Mouse (Mus musculus) 416B (cell line): ENCODE data around the gene Pfkm.

ENCODE experiments used
- DNase-seq: peaks from one replicate; pipeline ENCODE4 v3.0.0; 2011; ENCODE audit warnings: low read depth

Pfkm gene

GRCm38 (mm10) chr15:98092372-98093120 is at the start of gene Pfkm:
Gene Pfkm (plus strand): TSS chr15:98092589.
- no peak for DNase-seq

DNA sequence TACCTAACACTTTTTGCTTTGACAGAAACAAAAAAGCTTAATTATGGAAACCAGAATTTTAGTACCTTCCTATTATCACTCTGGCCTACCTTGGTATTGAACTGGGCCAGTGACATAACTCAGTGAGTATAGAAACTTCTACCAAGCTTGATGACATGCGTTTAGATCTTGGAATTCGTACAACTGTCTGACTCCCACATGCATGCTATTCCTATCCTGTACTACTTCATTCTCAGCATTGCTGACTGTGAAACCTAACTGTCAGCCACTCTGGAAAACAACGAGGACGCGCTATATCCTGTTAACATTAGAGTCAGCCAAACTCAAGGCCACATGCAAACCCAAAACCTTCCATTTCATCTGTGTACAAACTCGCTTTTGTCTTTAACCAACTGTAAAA is 48.4 kb upstream of the Pfkm start:
- DNase-seq, result no peak

- DNase-seq, result peak; percentile 16
These were observed 48.0 kb upstream of the Pfkm start for GRCm38 (mm10) chr15:98044387-98044786.

DNA sequence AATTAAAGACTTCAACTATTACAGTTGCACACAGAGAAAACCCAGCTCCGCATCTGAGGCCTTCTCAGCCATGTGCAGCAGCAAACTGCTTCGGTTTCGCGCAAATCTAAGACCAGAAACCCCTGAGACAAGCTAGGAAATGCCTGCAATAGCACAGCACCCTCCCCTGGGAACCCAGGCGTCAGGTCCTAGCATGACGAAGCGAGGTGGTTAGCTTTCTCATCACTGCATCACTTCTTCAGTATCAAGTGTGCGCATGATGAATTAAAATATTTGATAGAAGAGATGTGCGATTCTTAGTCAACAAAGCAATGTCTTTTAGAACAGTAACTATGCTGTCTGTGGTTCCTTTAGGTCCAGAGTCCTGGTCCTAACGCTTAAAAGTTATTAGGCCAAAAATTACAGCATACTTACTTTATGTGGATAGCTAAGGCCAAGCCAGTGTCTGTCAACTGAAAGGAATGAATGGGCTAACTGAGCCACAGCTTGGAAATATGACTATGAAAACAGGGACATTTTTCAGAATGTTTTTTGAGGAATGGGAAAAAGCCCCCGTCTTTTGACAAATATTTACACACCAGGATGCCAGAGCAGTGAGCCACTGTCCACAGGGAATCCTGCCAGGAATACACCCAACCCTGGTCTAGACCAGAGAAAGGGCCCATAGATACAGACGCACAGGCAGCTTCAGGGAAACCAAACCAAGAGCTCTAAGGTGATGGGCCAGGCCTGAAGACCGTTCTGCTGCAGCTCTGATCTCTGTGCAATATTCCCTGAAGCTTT is 43.3 kb upstream of the Pfkm start:
- DNase-seq, result no peak

DNA sequence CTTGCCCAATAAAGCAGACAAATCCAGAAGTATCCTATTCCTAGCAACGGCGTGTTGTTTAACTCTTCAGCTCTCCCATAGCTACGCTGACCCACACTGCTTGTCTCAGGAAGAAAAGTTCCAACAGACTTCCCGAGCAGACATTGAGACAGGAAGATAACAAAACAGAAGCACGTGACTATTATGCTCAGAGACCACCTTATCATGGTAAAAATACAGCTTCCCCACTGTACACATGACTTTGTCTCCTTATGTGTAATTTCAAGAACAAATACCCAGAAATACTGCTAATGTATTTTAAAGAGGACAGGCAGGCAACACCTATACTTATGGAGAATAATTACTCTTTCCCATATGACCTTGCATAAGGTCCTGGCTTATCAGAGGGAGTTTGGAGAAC is 40.7 kb upstream of the Pfkm start:
- no peak for DNase-seq

DNA sequence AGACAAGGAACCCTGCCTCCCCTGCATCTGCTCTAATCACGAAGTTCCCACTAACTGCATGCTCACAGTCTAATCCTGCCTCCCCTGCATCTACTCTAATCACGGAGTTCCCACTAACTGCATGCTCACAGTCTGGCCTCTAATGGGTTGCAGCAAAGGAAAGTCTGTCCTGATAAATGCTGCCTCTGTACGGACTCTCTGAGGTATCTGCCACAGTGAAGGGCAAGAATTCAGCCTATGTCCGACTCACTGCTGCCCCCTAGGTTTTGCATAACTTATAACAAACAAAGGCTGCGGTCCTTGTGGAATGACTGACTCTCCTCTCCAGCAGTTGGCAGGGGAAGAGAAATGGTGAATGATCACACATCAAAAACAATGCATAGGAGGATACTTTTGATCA is 37.1 kb upstream of the Pfkm start:
- peak; percentile 56 for DNase-seq

GRCm38 (mm10) chr15:98065881-98066280 is 26.5 kb upstream of the Pfkm start:
- DNase-seq, result no peak

DNA sequence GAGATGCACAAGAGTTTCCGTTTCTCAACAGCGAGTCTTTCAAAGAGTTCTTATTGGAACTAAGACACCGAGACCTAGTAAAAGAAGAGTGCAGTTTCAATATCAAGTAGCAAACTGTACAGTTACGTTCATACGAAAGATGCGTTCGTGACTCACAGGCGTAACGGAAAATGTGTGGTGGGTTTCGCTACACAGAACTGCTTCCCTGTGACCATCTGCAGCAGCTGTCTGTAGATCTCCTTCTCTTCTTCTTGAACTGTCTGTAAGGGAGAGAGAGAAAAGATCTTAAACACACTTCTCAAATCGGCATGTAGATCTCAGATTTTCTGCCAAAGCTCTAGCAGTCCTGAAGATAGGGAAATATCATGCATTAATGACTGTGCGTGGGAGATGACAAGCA is 25.8 kb upstream of the Pfkm start:
- no peak for DNase-seq

GRCm38 (mm10) chr15:98067492-98067891 is 24.9 kb upstream of the Pfkm start:
- DNase-seq, result peak; percentile 19

DNA sequence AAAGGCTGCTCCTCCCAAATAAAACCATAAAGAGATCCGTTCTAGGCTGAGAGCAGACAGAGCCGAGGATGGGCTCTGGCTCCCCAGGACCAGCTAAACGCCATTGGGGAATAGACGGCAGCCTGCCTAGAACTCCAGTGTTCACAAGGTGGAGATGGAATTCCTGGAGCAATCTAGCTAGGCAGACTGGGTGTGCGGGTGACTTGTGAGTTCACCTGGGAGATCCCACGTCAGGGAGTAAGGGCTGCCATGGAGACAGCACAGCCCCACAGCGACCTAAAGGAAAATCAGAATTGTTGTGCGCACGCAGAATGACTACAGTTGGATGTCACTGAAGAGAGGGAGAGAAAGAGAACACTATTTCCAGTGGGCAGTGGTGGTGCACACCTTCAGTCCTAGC is 23.9 kb upstream of the Pfkm start:
- no peak for DNase-seq

GRCm38 (mm10) chr15:98069566-98070245 is 22.7 kb upstream of the Pfkm start:
- no peak for DNase-seq

GRCm38 (mm10) chr15:98070376-98070775 is 22.0 kb upstream of the Pfkm start:
- no peak for DNase-seq

DNA sequence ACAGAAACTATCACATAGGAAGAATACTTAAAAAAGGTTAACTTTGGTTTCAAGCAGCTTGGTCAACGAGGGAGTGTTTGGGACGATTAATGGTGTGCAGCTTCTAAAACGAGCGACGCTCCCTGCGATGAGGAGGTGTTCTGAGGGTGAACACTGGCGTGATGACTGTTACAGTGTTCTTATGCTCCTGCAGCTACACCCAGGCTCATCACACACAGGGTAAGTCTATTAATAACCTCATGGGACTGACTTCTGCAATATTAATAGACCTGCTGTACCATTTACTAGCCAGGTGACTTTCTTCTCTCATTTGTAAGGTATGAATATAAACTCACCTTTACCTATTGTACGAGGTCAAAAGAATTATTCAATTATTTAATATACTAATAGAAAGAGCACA is 17.9 kb upstream of the Pfkm start:
- DNase-seq, result no peak

DNA sequence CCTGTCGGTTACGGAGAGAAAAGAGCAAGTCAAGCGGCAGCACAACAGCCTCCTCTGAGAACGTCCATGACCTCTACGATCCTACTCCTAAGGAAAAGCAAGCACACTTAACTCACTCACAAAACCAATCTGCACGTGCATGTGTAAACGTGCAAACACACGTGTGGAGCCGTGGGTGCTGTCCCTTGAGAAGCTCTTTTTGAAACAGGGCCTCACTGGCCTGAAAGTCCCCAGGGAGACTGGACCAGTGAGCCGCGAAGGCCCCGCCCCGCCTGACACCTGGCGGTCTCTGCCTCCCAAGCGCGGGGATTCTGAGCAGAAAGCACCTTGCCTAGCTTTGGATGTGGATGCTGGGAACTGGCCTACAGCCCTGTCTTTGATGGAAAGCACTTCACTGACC is 17.4 kb upstream of the Pfkm start:
- DNase-seq, result no peak

- no peak for DNase-seq
These were observed 15.5 kb upstream of the Pfkm start for GRCm38 (mm10) chr15:98076901-98077300.

DNA sequence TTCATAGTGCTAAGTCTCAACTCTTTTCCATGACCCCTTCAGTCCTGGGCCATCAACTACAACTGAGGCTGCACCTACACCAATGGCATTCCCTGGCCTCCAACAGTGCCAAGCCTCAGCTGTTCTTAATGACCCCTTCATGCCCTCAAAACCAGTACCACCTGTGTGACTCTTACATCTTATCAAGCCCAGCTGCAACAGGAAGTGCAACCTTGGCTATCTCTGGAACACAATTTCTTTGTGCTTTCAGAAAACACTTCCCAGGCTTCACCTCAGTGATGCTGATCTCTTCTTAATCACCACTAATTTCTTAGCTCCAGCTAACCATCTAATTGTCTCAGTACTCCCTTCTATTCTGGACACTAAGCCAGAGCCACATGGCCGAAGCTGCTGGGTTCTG is 3.5 kb upstream of the Pfkm start:
- no peak for DNase-seq

DNA sequence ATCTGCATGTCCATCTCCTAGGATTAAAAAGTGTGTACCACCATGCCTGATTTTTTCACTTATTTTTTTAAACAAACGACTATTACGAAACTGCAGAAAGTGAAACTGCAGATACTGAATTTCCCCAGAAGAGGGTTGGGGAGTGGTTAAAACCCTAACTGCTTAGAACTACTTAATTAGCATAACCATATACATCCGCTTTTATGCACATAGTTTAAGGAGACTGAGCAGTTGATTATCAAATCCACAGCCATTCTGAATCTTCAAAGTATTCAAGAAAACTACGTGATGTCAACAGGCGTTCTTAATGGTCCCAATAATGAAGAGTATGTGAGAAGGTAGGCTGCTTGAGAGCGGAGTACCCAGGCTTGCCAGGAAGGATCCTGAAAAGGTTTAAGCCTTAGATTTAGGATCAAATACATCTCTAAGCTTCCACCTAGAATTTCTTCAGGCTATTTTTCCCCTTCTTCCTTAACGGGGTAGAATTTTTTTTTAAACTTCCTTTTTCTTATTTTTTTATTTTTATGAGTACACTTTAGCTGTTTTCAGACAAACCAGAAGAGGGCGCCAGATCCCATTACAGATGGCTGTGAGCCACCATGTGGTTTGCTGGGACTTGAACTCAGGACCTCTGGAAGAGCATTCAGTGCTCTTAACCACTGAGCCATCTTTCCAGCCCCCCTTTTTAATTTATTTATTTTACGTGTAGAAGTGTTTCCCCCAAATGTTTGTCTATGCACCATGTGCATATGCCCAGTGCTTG is 2.8 kb upstream of the Pfkm start:
- DNase-seq, result peak; percentile 81

DNA sequence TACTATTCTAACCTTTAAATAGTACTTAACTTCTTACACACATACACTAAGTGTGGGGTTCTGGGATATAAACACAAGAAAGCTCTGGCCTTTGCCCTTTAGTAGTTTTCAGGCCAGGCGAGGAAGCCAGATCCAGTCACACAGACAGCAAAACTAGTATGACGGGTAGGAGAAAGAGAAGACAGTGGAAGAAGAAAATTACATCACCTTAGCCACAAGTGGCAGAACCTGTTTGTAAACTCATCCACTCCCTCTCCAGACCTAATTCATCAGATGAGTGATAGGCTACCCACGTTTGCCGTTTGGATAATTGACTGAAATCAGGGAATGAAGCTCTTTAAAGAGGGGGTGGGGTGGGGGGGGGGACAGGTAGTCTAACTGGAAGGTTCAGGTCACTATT is 548 bp upstream of the Pfkm start:
- DNase-seq, result peak; percentile 60

GRCm38 (mm10) chr15:98093121-98094011 is 977 bp downstream of the Pfkm start, which contains the start of gene Senp1:
Gene Senp1 (minus strand): TSS chr15:98093744.
- peak; percentile 96 for DNase-seq

DNA sequence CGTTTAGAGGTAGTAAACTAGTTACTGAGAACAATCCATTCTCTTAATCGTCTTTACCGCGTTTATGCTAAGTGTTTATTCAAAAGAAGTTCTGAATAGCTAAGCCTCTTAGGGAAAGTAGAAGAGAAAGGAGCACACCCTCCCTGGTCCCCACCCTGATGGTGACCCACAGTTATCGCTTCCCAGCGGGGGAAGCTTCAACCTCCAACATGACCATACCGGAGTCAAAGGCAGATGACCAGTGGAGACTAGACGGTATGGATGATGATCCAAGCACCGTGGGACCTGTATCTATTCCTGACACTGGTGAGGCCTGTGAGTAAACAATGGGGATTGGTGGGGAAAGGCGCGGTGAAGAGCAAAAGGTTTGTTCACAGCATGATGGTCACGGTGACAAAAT is 2.5 kb downstream of the Pfkm start:
- DNase-seq, result no peak

DNA sequence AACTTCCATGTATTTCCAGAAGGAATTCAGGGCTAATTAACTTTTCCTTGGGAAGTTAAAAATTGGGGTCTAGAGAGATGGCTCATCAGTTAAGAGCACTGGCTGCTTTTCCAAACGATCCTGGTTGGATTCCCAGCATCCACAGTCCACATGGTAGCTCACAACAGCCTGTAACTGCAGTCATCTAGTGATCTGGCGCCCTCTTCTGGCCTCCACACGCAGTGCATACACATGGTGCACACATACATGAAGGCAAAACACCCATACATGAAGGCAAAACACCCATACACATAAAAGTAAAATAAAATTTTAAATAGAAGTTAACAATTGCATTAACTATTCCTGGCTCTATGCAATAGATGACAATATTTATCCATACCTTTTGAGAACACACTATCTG is 4.6 kb downstream of the Pfkm start:
- peak; percentile 33 for DNase-seq
